Mouse (Mus musculus) heart, embryonic 13.5 days (tissue): ENCODE results near the gene Snn. TPM values are rescaled to one million over a fixed set of nuclear protein-coding genes. Genes with fewer than 3 reads are reported as not detected.

Experiments
- ATAC-seq: fragments of 200-750 bp; cut with Nextera tagmentation; 2 replicates; pipeline ENCODE4 v1.8.0; 2017; ENCODE audit warnings: moderate TSS enrichment; ENCODE audit not compliant: insufficient number of reproducible peaks, low FRiP score, low TSS enrichment; ENCODE audit errors: extremely low read depth
- H3K27ac ChIP-seq: fragments of 300-500 bp; sonication (generic); replicated peaks from 2 replicates; pipeline ENCODE4 v1.5.1; 2015; ENCODE audit warnings: moderate library complexity, mild to moderate bottlenecking, inconsistent platforms
- H3K27me3 ChIP-seq: fragments of 300-500 bp; sonication (generic); replicated peaks from 2 replicates; pipeline ENCODE4 v1.6.1; 2015; ENCODE audit warnings: mild to moderate bottlenecking, inconsistent platforms
- H3K36me3 ChIP-seq: fragments of 300-500 bp; sonication (generic); 2 replicates; pipeline ENCODE4 v1.6.1; 2015; ENCODE audit warnings: mild to moderate bottlenecking, inconsistent platforms
- H3K4me1 ChIP-seq: fragments of 300-500 bp; sonication (generic); 2 replicates; pipeline ENCODE4 v1.6.1; 2015; ENCODE audit warnings: inconsistent platforms
- H3K4me2 ChIP-seq: fragments of 300-500 bp; sonication (generic); 2 replicates; pipeline ENCODE4 v1.6.1; 2015; ENCODE audit warnings: inconsistent platforms, mild to moderate bottlenecking, moderate library complexity
- H3K4me3 ChIP-seq: fragments of 300-500 bp; sonication (generic); 2 replicates; pipeline ENCODE4 v1.5.1; 2015; ENCODE audit warnings: moderate library complexity, mild to moderate bottlenecking, inconsistent platforms
- H3K9ac ChIP-seq: fragments of 300-500 bp; sonication (generic); 2 replicates; pipeline ENCODE4 v1.6.1; 2015; ENCODE audit warnings: inconsistent platforms, mild to moderate bottlenecking, moderate library complexity
- H3K9me3 ChIP-seq: fragments of 300-500 bp; sonication (generic); 2 replicates; pipeline ENCODE4 v1.6.1; 2016; ENCODE audit warnings: inconsistent platforms
- WGBS: fragments of 180-500 bp; shearing (Covaris S2); methylation state at CpG from one replicate; pipeline ENCODE4 v1.1.7; 2015; ENCODE audit warnings: mixed read lengths; 5-methylcytosine and 5-hydroxymethylcytosine counted together
- polyA plus RNA-seq: library from polyadenylated mRNA; unstranded; fragments of >200 nt; fragmentation: Nextera tagmentation; extraction: Ambion mirVana; gene quantifications from 2 replicates; pipeline ENCODE4 v1.2.1, GENCODE M21; 2015

Gene Snn
- polyA plus RNA-seq, 1 experiment from 2014 or later: 40.1 TPM

DNA sequence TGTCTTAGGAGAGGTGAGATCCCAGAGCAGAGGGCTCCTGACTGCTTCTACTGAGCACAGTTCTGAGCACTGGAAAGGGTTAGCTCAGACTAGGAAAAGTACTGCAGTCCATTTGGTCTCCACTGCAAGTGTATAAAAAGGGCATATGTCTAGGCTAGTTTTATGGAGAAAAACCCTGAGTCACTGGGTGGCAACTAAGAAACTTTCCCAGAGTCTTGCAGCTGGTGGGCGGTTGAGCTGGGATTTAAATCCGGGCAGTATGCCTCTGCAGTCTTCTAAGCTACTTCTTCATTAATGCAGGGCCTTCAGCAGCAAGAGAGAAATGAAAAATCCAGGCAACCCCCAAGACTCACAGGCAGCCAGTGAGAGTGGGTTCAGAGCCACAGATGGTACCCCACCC lies 10.5 kb upstream of the Snn start:
- H3K9ac ChIP-seq: no peak overlapping the region
- H3K27me3 ChIP-seq: no peaks in the 10 kb centered on the region
- ATAC-seq: no peak
- peaks cover 18% of the 10 kb centered on the region for H3K4me1 ChIP-seq
- H3K4me2 ChIP-seq: no peak overlapping the region
- WGBS: 81% methylated on average over 2 of the region's 2 CpGs
- no peak overlapping the region for H3K27ac ChIP-seq
- no peaks in the 10 kb centered on the region for H3K36me3 ChIP-seq
- no peaks in the 10 kb centered on the region for H3K9me3 ChIP-seq
- H3K4me3 ChIP-seq: no peak overlapping the region

DNA sequence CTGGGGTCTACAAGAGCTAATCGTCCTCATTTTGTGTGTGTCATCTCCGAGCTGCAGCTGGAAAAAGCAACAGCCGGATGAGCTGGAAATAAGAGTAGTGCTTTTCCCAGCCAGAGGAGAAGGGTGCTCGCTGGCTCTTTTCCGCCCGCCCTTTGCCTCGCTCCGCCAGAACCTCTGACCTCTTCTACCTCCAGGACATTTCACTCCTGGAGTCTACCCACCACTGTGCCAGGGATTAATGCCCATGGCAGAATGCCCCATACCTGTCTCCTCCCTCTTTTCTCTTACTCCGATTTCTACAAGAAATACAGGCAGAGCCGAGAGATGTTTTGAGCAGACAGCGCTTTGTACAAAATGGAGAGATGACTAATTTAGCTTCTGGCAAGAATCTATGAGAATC lies 9.6 kb upstream of the Snn start:
- Histone ChIP-seq H3K4me2 (no peak overlapping the region), H3K27ac (no peak overlapping the region), H3K9ac (no peak overlapping the region), H3K9me3 (no peaks in the 10 kb centered on the region), H3K4me1 (peaks cover 24% of the 10 kb centered on the region), H3K27me3 (no peaks in the 10 kb centered on the region), H3K4me3 (no peak overlapping the region), H3K36me3 (no peaks in the 10 kb centered on the region)
- no peak for ATAC-seq
- 83% methylated on average over 11 of the region's 11 CpGs for WGBS

DNA sequence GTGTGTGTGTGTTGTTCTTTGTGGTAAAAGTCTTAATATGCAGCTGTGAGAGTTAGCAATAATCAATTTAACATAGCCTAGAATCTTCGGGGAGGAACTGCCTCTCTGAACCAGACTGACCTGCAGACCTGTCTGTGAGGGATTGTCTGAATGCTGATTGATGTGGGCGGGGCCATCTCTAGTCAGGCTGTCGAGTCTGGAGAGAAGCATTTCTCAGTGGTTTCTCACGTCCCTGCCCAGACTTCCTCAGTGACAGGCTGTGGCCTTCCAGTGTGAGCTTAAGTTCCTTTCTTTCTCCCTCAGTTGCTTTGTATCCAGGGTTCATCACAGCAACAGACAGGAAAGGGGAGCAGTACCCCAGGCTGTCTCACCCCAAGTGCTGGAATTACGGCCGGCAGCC lies 6.3 kb upstream of the Snn start:
- H3K36me3 ChIP-seq: no peaks in the 10 kb centered on the region
- H3K4me2 ChIP-seq: no peak overlapping the region
- peaks cover 15% of the 10 kb centered on the region for H3K4me1 ChIP-seq
- ATAC-seq: no peak
- H3K27ac ChIP-seq: no peak overlapping the region
- no peaks in the 10 kb centered on the region for H3K27me3 ChIP-seq
- H3K9me3 ChIP-seq: no peaks in the 10 kb centered on the region
- WGBS: 57% methylated on average over 6 of the region's 6 CpGs
- no peak overlapping the region for H3K9ac ChIP-seq
- no peak overlapping the region for H3K4me3 ChIP-seq

DNA sequence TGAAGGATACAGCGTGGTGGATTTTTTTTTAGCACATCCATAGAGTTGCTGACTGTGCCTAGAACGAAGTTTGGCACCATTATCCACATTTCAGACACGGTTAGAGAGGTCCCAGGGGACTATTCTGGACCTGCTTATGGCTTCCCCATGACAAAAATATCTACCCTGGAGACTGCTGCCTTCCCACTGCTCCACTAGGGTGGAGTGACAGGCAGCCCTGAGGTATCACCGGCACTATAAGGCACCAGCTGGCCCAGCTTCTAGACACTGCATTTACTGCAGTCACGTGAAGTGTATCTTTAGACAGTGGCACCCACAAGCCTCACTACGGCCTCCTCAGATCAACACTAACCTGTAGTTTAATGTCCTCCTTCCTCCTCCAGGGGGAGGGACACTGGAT lies 5.9 kb upstream of the Snn start:
- H3K9ac ChIP-seq: no peak overlapping the region
- WGBS: 65% methylated on average over 6 of the region's 6 CpGs
- no peak overlapping the region for H3K27ac ChIP-seq
- H3K27me3 ChIP-seq: no peaks in the 10 kb centered on the region
- peaks cover 15% of the 10 kb centered on the region for H3K4me1 ChIP-seq
- H3K4me3 ChIP-seq: no peak overlapping the region
- H3K4me2 ChIP-seq: no peak overlapping the region
- peak; percentile 33; the same call in 1 of the 2 replicates for ATAC-seq
- H3K36me3 ChIP-seq: no peaks in the 10 kb centered on the region
- H3K9me3 ChIP-seq: no peaks in the 10 kb centered on the region

DNA sequence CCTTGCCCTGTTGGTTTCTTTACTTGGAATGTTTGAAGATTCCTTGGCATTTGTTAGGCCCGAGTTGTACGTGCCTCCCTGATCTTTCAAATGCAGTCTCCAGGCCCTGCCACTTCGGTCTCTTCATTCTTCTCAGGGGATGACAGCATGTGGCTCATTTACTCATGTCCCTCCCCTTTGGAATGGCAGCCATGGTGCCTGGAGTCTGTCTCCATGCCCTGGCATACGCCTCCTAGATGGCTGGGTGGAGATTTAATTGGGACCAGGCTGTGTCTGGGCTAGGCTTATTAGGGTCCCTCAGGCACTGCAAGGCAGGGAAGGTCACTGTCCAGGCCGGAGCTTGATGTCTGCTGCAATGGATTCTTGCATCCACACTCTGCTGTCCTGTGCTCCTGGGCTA lies 4.8 kb upstream of the Snn start:
- no peak overlapping the region for H3K27ac ChIP-seq
- no peaks in the 10 kb centered on the region for H3K9me3 ChIP-seq
- H3K36me3 ChIP-seq: no peaks in the 10 kb centered on the region
- no peaks in the 10 kb centered on the region for H3K27me3 ChIP-seq
- no peak for ATAC-seq
- H3K4me1 ChIP-seq: peaks cover 15% of the 10 kb centered on the region
- no peak overlapping the region for H3K9ac ChIP-seq
- no peak overlapping the region for H3K4me2 ChIP-seq
- WGBS: 62% methylated on average over 5 of the region's 5 CpGs
- no peak overlapping the region for H3K4me3 ChIP-seq

DNA sequence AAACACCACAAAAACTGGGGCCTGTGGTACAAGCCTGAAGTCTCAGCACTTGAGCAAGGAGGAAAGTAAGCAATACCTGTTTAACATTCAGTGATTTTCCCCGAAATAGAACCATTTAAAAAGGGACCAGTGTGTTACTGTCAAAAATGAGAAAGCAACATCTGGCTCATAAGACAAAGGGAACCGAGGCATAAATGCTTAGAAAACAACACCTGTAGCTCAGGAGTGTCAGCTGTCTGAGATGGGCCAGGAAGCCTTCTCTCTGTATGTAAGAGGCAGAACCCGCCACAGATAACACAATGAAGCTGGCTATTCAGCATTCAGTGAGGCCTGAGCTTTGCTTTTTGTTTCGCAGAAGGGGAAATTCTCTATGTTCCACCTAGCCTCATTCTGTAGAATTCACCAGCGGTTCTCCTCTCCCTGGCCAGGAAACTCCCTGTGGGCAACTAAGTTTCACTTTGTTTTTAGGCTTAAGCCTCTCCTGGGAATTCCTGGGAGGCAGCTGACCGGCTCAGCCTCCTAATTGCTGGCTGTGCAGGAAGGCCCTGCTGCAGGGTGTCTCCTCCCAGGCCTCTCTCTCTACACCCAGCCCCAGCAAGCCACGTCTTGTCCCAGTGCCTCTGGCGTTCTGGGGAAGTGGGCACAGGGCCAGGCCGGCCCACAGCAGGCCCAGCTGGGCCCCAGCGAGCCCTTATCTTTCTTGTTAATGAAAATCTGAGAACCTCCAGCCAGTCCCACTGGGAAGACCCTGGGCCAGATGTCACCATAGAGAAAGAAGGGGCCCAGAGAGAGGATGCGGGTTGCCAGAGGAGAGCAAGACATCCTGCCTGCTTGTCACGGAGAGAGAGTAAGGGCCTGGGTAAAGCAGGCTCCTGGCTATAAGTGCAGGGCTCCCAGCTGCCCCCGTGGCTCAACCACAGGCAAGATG lies 2.3 kb downstream of the Snn start:
- Histone ChIP-seq H3K27me3 (no peaks in the 10 kb centered on the region), H3K4me3 (0 out of 2 replicates have a peak overlapping the region, but pooled peaks have one; percentile 5), H3K36me3 (no peaks in the 10 kb centered on the region), H3K9me3 (no peaks in the 10 kb centered on the region), H3K4me2 (peak overlapping the region; percentile 49), H3K9ac (peak overlapping the region; percentile 54), H3K4me1 (peaks cover 51% of the 10 kb centered on the region), H3K27ac (peak overlapping the region; percentile 94)
- 17% methylated on average over 13 of the region's 13 CpGs for WGBS
- peak; percentile 28; the same call in 1 of the 2 replicates for ATAC-seq

DNA sequence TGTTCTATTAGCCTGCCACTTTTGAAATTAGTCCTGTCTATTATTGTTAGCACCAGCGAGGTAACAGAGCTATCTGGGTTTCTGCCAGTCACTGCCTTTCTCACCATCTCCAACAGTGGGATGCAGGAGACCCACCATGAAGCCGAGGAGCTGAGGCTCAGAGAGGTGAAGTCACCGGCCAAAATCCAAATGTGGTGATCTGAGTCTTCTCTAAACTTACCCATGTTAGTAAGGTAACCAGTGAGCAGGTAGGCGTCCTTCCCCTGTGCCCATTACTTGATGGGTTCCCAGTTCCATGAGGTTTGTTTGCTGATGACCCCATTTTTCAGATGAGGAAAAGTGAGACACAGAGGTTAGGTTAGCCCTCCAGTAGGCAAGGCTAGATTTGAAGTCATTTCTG lies 3.6 kb downstream of the Snn start:
- H3K36me3 ChIP-seq: no peaks in the 10 kb centered on the region
- no peak overlapping the region for H3K9ac ChIP-seq
- H3K4me2 ChIP-seq: no peak overlapping the region
- 79% methylated on average over 4 of the region's 4 CpGs for WGBS
- ATAC-seq: no peak
- peaks cover 64% of the 10 kb centered on the region for H3K4me1 ChIP-seq
- H3K4me3 ChIP-seq: no peak overlapping the region
- H3K9me3 ChIP-seq: no peaks in the 10 kb centered on the region
- H3K27me3 ChIP-seq: no peaks in the 10 kb centered on the region
- peak overlapping the region; percentile 94 for H3K27ac ChIP-seq

DNA sequence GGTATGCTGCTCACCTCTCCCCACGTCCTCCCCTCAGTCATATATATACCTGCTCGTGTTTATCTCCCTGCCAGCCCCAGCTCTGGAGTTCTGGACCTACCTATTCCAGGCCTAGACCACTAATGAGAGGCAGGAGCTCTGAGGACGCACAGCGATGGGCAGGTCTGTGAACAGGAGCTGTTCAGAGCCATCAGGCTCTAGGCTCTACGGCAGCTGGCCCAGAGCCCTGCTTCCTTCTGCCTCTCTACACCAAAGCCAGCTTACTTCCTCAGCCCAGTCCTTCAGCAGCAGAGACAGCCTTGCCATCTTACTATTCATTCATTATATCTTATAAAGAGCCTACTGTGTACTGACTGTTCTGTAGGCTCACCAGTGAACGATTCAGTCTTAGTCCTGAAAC lies 4.0 kb downstream of the Snn start:
- 81% methylated on average over 6 of the region's 6 CpGs for WGBS
- H3K4me3 ChIP-seq: no peak overlapping the region
- H3K4me1 ChIP-seq: peaks cover 68% of the 10 kb centered on the region
- no peak overlapping the region for H3K27ac ChIP-seq
- peak overlapping the region; percentile 76; the same call in 1 of the 2 replicates for H3K4me2 ChIP-seq
- no peak for ATAC-seq
- no peaks in the 10 kb centered on the region for H3K9me3 ChIP-seq
- no peak overlapping the region for H3K9ac ChIP-seq
- no peaks in the 10 kb centered on the region for H3K27me3 ChIP-seq
- no peaks in the 10 kb centered on the region for H3K36me3 ChIP-seq

DNA sequence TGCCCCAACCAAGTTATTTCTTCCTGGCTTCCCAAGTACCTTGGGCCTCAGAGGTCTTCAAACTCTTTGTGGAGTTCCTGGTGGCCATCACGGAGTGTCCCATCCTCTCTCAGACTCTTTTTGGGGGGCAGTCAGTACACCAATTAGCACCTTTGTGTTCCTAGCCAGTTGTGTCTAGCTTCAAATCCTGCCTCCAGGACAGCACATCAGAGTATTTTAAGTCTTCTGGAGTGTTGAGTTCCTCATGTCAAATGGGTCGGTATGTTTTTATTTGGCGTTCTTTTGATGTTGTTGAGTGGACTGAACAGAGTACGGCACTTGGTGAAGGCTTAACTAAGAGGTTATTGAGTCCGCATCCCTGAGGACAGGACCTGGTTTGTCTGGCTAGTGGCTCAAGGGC lies 4.7 kb downstream of the Snn start:
- no peaks in the 10 kb centered on the region for H3K36me3 ChIP-seq
- H3K4me1 ChIP-seq: peaks cover 74% of the 10 kb centered on the region
- peak overlapping the region; percentile 89 for H3K4me3 ChIP-seq
- peak overlapping the region; percentile 76 for H3K9ac ChIP-seq
- ATAC-seq: no peak
- no peaks in the 10 kb centered on the region for H3K9me3 ChIP-seq
- H3K4me2 ChIP-seq: peak overlapping the region; percentile 76
- H3K27me3 ChIP-seq: no peaks in the 10 kb centered on the region
- WGBS: 63% methylated on average over 5 of the region's 5 CpGs
- H3K27ac ChIP-seq: peak overlapping the region; percentile 76

DNA sequence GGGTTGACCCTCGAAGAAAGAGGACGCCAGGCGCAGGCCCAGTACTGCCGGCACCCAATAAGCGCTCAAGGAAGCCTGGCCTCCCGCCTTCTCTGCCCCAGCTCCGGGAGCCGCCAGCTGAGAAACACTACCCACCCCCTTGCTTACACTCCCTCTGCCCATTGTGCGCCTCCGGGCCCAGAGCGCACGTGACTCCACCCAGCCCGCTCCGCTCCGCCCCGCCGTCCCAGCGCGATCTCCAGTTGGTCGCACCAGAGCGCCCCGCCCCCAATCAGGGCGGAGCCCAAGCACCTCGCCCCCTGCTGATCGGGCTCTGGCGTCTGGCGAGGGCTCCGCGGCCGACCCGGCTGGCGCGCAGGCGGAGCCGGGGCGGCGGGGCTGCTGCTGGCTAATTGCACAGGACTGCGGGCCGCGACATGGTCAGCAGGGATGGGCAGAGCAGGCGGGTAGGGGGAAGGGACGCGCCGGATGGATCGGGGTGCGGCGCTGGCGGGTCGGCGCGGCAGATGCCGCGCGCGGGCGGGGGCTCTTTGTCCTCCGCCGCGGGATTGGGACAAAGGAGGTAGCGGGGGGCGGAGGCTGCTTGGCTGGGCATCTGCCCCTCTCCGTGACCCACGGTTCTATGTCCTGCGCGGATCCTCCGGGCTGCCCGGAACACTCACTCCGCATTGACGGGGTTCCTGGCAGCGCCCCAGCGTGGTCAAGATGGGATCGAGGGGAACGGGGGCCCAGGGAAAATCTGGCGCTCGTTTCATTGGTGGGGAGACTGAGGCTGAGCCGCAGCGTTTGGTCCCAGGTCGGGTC lies 5.5 kb downstream of the Snn start, which contains the start of gene Litaf:
Gene Litaf, minus strand, starts transcription at position 129 of the 804 bp plus-strand sequence.
- Histone ChIP-seq H3K4me3 (peak within 1 kb of the TSS; percentile 89), H3K4me2 (peak within 1 kb of the TSS; percentile 76), H3K9me3 (no peaks in the 10 kb centered on the region), H3K4me1 (peaks cover 81% of the 10 kb centered on the region), H3K27ac (peak within 1 kb of the TSS; percentile 94), H3K27me3 (no peaks in the 10 kb centered on the region), H3K36me3 (peaks cover 5% of the 10 kb centered on the region), H3K9ac (peak within 1 kb of the TSS; percentile 94)
- WGBS: under 1% methylated on average over 78 of the region's 78 CpGs
- peak; percentile 90 for ATAC-seq

DNA sequence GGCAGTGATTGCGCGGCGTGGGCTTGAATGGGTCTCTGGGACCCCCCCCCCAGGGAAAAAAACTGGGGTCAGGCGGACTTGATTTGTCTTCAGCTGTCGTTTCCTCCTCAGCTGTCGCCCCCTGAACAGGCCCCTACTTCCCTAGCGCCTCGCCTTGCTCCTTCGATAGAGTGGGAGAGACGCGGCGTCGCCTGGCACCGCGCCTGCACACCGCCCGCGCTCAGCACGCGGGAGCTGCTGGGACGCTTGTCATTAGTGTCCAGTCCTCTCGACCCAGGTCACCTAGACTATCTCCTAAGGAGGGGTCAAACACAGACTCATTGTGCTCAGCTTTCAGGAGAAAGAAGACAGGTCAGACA lies 6.1 kb downstream of the Snn start:
- under 1% methylated on average over 22 of the region's 22 CpGs for WGBS
- Histone ChIP-seq H3K36me3 (peaks cover 11% of the 10 kb centered on the region), H3K4me1 (peaks cover 84% of the 10 kb centered on the region), H3K27ac (peak overlapping the region; percentile 94), H3K4me3 (peak overlapping the region; percentile 89), H3K4me2 (peak overlapping the region; percentile 76), H3K27me3 (no peaks in the 10 kb centered on the region), H3K9me3 (no peaks in the 10 kb centered on the region), H3K9ac (peak overlapping the region; percentile 94)
- no peak for ATAC-seq
